Mouse (Mus musculus) testis, adult 2 months (tissue): ENCODE results near the gene Ganab.

ENCODE experiments used
- CTCF ChIP-seq: fragments of 200-500 bp; IDR thresholded peaks from 2 replicates; pipeline ENCODE4 v1.5.1; 2012; ENCODE audit warnings: low read depth, mild to moderate bottlenecking, inconsistent platforms, low read length, moderate library complexity; ENCODE audit not compliant: control insufficient read depth, insufficient read depth, insufficient replicate concordance
- POLR2A ChIP-seq: fragments of 200-500 bp; IDR thresholded peaks from 2 replicates; pipeline ENCODE4 v1.6.1; 2012; ENCODE audit warnings: low read depth, mild to moderate bottlenecking, inconsistent platforms, low read length, moderate library complexity; ENCODE audit not compliant: control insufficient read depth

- TF ChIP-seq CTCF (no peak), POLR2A (no peak)
Observed at GRCm38 (mm10) chr19:8886916-8887584, 10.8 kb upstream of the Ganab start.
